Mouse (Mus musculus): ENCODE data around the gene Pigz. TPM values are rescaled to one million over a fixed set of nuclear protein-coding genes. Genes with fewer than 3 reads are reported as not detected.
A peak's percentile ranks its signal among the peaks of the same experiment; 100 is the strongest.
"Not testable (repeated sequence)": the region's sequence is repeated elsewhere in the genome, so short reads cannot be mapped to it uniquely, and the experiment has no call there.

Gene Pigz
- polyA plus RNA-seq, 1 experiment from 2014 or later, result 0.71 TPM

DNA sequence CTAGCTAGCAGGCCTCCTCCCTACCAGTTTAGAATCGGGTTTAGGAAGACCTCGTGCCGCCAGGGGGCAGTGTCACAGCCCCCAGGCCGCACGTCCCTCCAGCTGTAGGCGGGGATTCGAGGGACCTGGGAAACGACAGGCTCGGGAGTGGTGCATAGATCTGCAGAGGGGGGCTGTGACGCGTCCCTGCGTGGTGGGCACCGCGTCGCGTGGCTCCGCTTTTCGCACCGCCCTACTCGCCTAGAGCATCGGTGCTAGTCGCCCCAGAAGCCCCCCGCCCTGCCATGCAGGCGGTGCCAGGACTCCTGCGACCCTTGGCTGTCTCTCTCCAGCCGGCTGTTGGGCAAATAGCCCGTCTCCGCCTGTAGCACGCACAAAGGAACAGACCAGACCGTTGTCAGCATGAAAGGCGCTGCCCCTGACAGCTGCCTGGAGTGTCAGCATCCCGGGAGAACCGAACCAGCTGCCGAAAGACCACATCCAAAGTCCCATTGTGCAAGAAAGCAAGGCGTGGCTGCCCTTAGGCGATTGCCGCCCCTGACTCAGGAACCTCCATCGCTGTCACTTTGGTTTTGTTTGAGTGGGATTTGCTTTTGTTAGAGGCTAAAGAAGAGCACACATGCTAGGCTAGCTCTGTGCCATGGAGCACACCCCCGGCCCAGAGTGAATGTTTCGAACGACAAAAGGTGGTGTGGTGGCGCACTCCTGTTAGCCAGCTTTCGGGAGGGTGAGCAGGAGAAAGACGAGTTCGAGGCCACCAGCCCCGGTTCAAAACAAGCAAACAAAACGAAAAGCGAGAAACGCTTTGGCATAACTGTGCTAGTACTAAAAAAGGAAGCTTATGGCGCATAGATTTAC lies 582 bp upstream of the Pigz start:
- Histone ChIP-seq H3K9me3 (0 out of 2 replicates have a peak, but pooled peaks cover 4% of the 10 kb centered on the region), H3K4me1 (peaks cover 26% of the 10 kb centered on the region), H3K27ac (peak overlapping the region; percentile 42; the same call in 1 of the 2 replicates), H3K4me3 (peak overlapping the region; percentile 57), H3K36me3 (no peaks in the 10 kb centered on the region), H3K27me3 (peaks cover 48% of the 10 kb centered on the region), H3K4me2 (peak overlapping the region; percentile 98), H3K9ac (peak overlapping the region; percentile 45)
- ATAC-seq (ENCODE audit: borderline replicate concordance, extremely low read depth, low FRiP score, low TSS enrichment), result peak; percentile 94
- WGBS, result 1% methylated on average over 50 of the region's 50 CpGs

GRCm38 (mm10) chr16:31934550-31935010 lies 929 bp downstream of the Pigz start:
- Histone ChIP-seq H3K9me3 (0 out of 2 replicates have a peak, but pooled peaks cover 4% of the 10 kb centered on the region), H3K4me1 (peaks cover 26% of the 10 kb centered on the region), H3K27me3 (peaks cover 48% of the 10 kb centered on the region), H3K36me3 (no peaks in the 10 kb centered on the region), H3K4me3 (peak overlapping the region; percentile 24; the same call in 1 of the 2 replicates), H3K9ac (no peak overlapping the region), H3K27ac (no peak overlapping the region), H3K4me2 (peak overlapping the region; percentile 52; the same call in 1 of the 2 replicates)
- 26% methylated on average over 13 of the region's 13 CpGs for WGBS
- no peak for ATAC-seq (ENCODE audit: borderline replicate concordance, extremely low read depth, low FRiP score, low TSS enrichment)

- Histone ChIP-seq H3K36me3 (no peaks in the 10 kb centered on the region), H3K9me3 (0 out of 2 replicates have a peak, but pooled peaks cover 4% of the 10 kb centered on the region), H3K9ac (no peak overlapping the region), H3K4me2 (peak overlapping the region; percentile 52), H3K4me1 (peaks cover 26% of the 10 kb centered on the region), H3K27ac (no peak overlapping the region), H3K4me3 (peak overlapping the region; percentile 24), H3K27me3 (peaks cover 48% of the 10 kb centered on the region)
- 4% methylated on average over 36 of the region's 36 CpGs for WGBS
- no peak for ATAC-seq (ENCODE audit: borderline replicate concordance, extremely low read depth, low FRiP score, low TSS enrichment)
Observed at GRCm38 (mm10) chr16:31935091-31935979, 1.7 kb downstream of the Pigz start.

GRCm38 (mm10) chr16:31936568-31936967 lies 2.9 kb downstream of the Pigz start:
- 86% methylated on average over 4 of the region's 4 CpGs for WGBS
- Histone ChIP-seq H3K9me3 (0 out of 2 replicates have a peak, but pooled peaks cover 4% of the 10 kb centered on the region), H3K27me3 (peaks cover 45% of the 10 kb centered on the region), H3K4me3 (no peak overlapping the region), H3K27ac (no peak overlapping the region), H3K4me2 (no peak overlapping the region), H3K36me3 (no peaks in the 10 kb centered on the region), H3K4me1 (peaks cover 26% of the 10 kb centered on the region), H3K9ac (no peak overlapping the region)
- ATAC-seq (ENCODE audit: borderline replicate concordance, extremely low read depth, low FRiP score, low TSS enrichment), result no peak

DNA sequence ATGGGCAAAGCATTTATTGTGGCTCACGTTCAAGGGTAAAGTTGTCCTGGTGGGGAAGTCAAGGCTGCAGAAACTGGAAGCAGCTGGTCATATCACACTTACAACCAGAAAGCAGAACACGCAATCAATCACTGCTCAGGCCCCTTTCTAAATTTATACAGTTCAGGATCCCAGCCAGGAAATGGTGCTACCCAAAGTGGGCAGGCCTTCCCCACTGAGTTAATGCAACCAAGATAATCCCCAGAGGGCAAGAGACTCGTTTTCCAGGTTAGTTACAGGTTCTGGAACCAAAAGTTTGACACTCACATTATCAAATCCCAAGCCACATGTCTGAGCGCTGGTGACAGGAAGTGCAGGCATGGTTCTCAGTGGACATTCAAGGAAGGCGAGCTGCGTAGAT lies 5.2 kb downstream of the Pigz start:
- H3K36me3 ChIP-seq, result no peaks in the 10 kb centered on the region
- no peak overlapping the region for H3K4me3 ChIP-seq
- 63% methylated on average over 6 of the region's 6 CpGs for WGBS
- 0 out of 2 replicates have a peak, but pooled peaks cover 4% of the 10 kb centered on the region for H3K9me3 ChIP-seq
- no peak for ATAC-seq (ENCODE audit: borderline replicate concordance, extremely low read depth, low FRiP score, low TSS enrichment)
- no peak overlapping the region for H3K27ac ChIP-seq
- H3K4me1 ChIP-seq, result peaks cover 12% of the 10 kb centered on the region
- peaks cover 35% of the 10 kb centered on the region for H3K27me3 ChIP-seq
- H3K4me2 ChIP-seq, result no peak overlapping the region
- H3K9ac ChIP-seq, result no peak overlapping the region

DNA sequence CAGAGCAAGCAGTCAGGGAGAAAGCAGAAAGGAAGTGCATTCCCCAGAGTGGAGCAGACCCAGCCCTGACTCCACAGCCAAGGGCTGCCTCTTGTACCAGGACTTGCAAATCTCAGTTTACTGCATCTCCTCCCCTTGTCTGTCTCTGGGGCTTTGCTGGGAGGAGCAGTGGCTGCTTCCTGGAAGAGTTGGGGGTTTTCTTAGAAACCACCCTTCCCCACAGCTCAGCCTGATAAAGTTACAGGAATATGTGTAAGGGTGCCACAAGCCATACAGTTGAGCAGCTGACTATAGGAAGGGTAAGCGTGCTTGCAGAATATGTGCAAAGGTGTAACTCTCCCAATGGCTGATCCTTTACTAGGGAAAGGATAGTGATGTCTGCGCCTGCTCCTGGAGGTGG lies 6.9 kb downstream of the Pigz start:
- Histone ChIP-seq H3K36me3 (peaks cover 4% of the 10 kb centered on the region; the same call in 1 of the 2 replicates), H3K4me2 (no peak overlapping the region), H3K9me3 (0 out of 2 replicates have a peak, but pooled peaks cover 4% of the 10 kb centered on the region), H3K27me3 (peaks cover 17% of the 10 kb centered on the region), H3K4me3 (no peak overlapping the region), H3K27ac (no peak overlapping the region), H3K9ac (no peak overlapping the region), H3K4me1 (peaks cover 8% of the 10 kb centered on the region; the same call in 1 of the 2 replicates)
- no peak for ATAC-seq (ENCODE audit: borderline replicate concordance, extremely low read depth, low FRiP score, low TSS enrichment)
- WGBS, result 63% methylated on average over 2 of the region's 2 CpGs

GRCm38 (mm10) chr16:31943980-31944379 lies 10.3 kb downstream of the Pigz start:
- 4% methylated on average over 10 of the region's 10 CpGs for WGBS
- Histone ChIP-seq H3K9ac (no peak overlapping the region), H3K27ac (no peak overlapping the region), H3K36me3 (peaks cover 5% of the 10 kb centered on the region; the same call in 1 of the 2 replicates), H3K4me2 (no peak overlapping the region), H3K9me3 (no peaks in the 10 kb centered on the region), H3K4me1 (peaks cover 23% of the 10 kb centered on the region), H3K27me3 (no peaks in the 10 kb centered on the region), H3K4me3 (no peak overlapping the region)
- no peak for ATAC-seq (ENCODE audit: borderline replicate concordance, extremely low read depth, low FRiP score, low TSS enrichment)

DNA sequence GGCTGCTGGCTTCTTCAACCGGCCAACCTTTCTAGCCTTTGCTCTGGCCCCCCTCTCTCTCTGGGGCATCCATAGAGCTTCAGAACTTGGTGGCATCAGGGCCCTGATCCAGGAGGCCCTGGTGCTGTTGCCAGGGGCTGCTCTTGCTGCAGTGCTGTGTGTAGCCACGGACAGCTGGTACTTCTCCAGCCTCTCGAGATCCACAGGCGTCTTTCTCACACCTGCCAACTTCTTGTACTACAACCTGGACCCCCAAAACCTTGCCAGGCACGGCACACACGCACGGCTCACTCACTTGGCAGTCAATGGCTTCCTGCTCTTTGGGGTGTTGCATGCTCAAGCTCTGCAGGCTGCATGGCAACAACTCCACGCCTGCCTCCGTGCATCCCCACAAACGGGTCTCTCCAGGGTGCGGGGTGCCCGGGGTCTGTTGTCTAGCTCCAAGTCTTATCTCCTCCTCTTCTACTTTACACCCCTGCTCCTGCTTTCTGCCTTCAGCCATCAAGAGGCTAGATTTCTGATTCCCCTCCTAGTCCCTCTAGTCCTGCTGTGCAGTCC lies 11.1 kb downstream of the Pigz start:
- Histone ChIP-seq H3K9me3 (no peaks in the 10 kb centered on the region), H3K9ac (no peak overlapping the region), H3K27me3 (no peaks in the 10 kb centered on the region), H3K36me3 (peaks cover 5% of the 10 kb centered on the region; the same call in 1 of the 2 replicates), H3K4me3 (no peak overlapping the region), H3K27ac (no peak overlapping the region), H3K4me1 (peaks cover 31% of the 10 kb centered on the region), H3K4me2 (no peak overlapping the region)
- 88% methylated on average over 12 of the region's 12 CpGs for WGBS
- ATAC-seq (ENCODE audit: borderline replicate concordance, extremely low read depth, low FRiP score, low TSS enrichment), result no peak

DNA sequence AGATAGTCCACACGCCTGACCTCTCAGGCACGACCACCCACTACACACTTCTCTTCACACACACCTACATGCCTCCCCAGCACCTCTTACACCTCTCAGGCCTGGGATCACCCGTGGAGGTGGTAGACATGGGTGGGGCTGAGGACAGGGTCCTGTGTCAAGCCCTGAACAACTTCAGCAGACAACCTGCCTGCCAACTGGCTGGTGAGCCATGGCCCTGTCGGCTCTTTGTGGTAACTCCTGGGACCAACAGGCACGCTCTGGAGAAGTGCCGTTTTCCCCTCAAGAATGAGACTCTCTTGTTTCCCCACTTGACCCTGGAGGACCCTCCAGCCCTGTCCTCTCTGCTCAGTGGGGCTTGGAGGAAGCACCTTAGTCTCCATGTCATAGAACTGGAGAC lies 11.7 kb downstream of the Pigz start:
- ATAC-seq (ENCODE audit: borderline replicate concordance, extremely low read depth, low FRiP score, low TSS enrichment), result no peak
- WGBS, result 80% methylated on average over 6 of the region's 6 CpGs
- peaks cover 5% of the 10 kb centered on the region; the same call in 1 of the 2 replicates for H3K36me3 ChIP-seq
- H3K9ac ChIP-seq, result no peak overlapping the region
- H3K27me3 ChIP-seq, result no peaks in the 10 kb centered on the region
- no peak overlapping the region for H3K4me3 ChIP-seq
- H3K4me2 ChIP-seq, result no peak overlapping the region
- no peaks in the 10 kb centered on the region for H3K9me3 ChIP-seq
- H3K4me1 ChIP-seq, result peaks cover 34% of the 10 kb centered on the region
- no peak overlapping the region for H3K27ac ChIP-seq

- H3K27me3 ChIP-seq; ATAC-seq (ENCODE audit: borderline replicate concordance, extremely low read depth, low FRiP score, low TSS enrichment); H3K36me3 ChIP-seq; H3K9ac ChIP-seq; H3K27ac ChIP-seq; H3K4me3 ChIP-seq; H3K9me3 ChIP-seq: not testable (repeated sequence)
- 85% methylated on average over 6 of the region's 6 CpGs for WGBS
- Histone ChIP-seq H3K4me2 (peak overlapping the region; percentile 60; the same call in 1 of the 2 replicates), H3K4me1 (peaks cover 34% of the 10 kb centered on the region)
Observed at GRCm38 (mm10) chr16:31945986-31946385, 12.3 kb downstream of the Pigz start.

DNA sequence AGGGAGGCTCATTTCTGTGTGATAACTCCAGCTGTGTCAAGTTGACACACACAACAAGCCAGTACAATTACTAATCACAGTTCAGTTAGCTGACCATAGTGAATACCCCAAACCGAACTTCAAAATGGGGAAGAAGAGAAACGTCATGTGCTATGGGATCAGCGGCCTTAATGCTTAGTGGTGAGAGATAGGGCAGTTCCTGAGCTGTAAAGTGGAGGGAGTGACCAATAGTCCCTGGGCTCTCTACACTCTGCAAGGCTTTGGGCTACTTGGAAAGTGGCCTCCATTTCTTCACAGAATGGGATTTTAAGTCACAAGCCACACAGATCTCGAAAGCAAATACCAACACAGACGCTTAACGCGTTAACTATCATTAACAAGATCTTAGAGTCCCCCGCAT lies 13.7 kb downstream of the Pigz start:
- Histone ChIP-seq H3K36me3 (peaks cover 16% of the 10 kb centered on the region; the same call in 1 of the 2 replicates), H3K4me3 (peak overlapping the region; percentile 82), H3K27me3 (no peaks in the 10 kb centered on the region), H3K4me1 (peaks cover 34% of the 10 kb centered on the region), H3K9ac (peak overlapping the region; percentile 83), H3K4me2 (peak overlapping the region; percentile 60), H3K9me3 (no peaks in the 10 kb centered on the region), H3K27ac (no peak overlapping the region)
- WGBS, result 25% methylated on average over 8 of the region's 8 CpGs
- ATAC-seq (ENCODE audit: borderline replicate concordance, extremely low read depth, low FRiP score, low TSS enrichment), result no peak

Measured in lung, embryonic 15.5 days (tissue).